Mouse (Mus musculus) layer of hippocampus, postnatal 36 days (tissue): ENCODE measurements around the gene Prl8a2. TPM values are rescaled to one million over a fixed set of nuclear protein-coding genes. Genes with fewer than 3 reads are reported as not detected.

Experiments
- DNase-seq, 2 experiments: peaks; one replicate each; pipeline ENCODE4 v3.0.0; 2022
- total RNA-seq, 2 experiments: library from RNA; stranded (reverse); gene quantifications; 2 replicates each; pipeline ENCODE4 v1.2.3; 2021

Prl8a2 gene
- not detected for total RNA-seq

DNA sequence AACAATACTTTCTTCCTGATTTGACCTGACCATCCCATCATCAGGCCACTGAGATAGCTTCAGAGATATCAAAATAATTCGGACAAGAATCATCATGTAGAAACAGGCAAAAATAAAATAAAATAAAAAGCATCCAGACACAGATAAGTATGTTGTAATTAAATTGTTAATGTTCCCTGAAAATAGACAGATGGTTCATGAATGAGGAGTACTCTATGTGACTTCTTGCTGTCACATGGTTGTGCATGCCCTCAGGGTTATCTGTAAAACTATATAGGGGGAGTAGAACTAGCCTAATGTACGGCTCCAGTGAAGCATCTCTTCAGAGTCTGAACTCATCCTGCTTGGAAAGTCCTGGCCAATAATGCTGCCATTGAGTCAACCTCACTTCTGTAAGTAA lies at the start of gene Prl8a2:
TSS of gene Prl8a2 (plus strand) at position 301 of the 400 bp plus-strand sequence.
- DNase-seq: no peak

DNA sequence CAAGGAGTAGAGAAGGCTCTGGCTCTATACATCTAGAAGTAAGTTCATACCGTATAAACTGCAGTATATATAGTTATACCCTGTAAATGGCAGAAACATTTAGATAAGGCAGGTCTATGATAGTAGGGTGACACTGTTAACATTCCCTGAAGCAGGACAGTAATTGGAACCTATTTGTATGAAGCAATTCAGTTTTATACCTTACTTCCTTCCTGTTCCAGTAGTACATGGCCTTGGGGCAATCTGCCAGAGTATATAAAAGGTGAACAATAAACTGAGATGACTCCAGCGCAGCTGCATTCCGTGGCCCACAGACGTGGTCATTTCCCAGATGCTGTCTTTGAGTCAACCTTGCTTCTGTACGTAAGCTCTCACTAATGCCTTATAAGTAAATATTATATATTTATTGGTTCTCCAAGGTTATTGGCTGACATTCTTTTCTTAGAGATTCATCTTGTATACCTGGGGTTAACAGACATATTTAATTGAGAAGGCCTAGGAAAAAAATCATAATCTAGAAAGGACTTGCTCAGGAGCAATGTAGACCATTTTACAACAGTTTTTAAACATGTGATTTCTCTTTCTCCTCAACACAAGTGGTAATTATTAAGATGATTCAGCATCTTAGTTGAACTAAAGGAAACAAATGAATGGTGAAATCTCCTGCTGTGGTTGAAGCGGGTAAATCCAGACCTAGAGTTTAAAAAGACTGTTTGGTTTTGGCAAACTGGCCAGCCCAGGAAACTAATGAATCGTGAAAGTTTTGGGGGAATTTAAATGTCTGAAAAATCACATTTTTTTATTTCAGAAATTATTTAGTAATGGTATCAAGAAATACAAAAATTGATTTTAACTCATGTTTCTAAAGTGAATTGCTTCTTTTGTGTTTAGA lies 32.9 kb upstream of the Prl8a2 start, which contains the start of gene Prl6a1:
TSS of gene Prl6a1 (plus strand) at position 294 of the 892 bp plus-strand sequence.
- DNase-seq: no peak

DNA sequence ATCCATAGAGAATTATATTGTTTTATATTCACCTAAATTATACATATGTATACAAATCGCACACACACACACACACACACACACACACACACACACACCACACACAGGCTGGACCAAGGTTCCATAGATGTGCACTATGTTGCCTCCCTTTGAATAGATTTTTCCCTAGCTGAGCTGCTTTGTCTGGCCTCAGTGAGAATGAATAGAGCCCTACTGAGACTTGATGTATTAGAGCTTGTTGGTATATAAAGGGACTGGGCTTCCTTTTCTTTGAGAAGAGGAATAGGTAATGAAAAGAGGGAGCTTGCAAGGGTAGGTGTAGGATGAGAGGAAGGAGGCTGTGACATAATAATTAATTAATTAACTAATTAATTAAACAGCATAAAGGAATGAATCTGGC lies 10.5 kb upstream of the Prl8a2 start:
- no peak for DNase-seq

DNA sequence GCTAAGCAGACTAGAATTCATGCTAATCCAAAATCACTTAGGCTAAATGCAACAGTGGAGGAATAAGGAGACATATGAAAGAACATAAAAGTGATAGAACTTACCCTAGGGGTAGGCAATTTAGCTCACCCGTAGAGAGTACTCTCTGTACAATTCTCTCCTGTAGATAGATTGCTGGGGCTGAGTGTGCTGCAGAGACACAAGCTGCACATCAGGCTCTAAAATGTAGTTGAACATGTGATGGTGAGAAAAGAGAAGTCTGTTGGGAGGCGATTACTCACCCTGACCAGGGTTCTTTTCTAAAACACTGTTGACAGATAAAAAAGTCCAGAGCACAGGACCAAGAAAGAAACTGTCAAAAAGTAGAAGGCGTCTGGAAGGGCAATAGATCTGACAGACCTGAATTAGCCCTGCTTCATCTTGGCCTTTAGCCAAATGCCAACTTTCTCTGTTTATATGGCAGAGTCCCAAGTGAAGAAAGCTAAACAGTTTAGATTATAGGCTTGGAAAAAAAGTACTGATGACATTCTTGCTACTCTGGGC lies 2.7 kb upstream of the Prl8a2 start:
- no peak for DNase-seq

DNA sequence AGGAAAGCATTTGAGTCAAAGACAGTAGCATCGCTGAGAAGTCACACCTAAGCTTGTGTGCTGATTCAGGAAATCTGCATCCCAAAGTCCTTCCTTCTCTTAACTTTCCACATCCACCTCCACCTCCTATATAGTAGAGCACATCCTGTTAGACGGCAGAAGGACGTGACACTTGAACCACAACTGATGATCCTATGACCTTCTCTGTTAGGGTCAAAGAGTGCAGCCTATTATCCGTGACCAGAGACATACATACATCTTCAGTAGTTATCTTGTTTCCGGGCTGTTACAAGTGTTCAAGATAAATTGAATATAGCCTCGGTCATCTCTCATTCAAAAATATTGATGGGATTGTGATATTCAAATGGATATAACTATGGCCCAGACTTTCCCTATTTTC lies 45.3 kb downstream of the Prl8a2 start, which contains the start of gene Prl2b1:
TSS of gene Prl2b1 (minus strand) at position 101 of the 400 bp plus-strand sequence.
- no peak for DNase-seq

DNA sequence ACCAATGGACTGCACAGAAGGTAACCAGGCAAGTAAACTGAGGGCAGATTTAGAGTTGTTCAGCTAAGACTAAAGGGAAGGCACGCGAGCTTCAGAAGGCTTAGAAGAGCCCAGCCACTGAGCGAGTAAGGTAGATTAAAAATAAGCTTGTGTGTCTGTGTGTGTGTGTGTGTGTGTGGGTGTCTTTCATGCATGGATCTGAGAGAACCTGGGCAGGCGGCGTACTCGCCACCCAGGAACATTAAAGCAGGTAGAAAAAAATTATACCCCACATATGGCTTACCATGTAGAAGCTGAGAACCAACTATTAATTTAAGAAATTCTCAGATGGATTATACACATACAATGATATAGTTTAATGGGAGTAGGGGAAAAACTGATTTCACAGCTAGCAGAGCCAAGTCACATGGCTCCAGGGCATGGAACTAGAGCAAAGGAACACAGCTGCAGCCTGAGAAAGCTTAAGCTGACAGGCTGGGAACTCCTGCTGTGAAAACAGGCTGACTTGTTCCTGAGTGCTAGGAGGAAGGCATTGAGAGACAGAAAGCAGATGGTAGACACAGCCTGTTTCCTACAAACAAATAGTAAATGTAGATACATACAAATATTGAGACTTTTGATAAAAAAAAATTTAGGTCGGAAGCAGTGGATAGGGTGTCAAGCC lies 53.7 kb downstream of the Prl8a2 start:
- no peak for DNase-seq

Other genes starting within 250 kb of the Prl8a2 start
- gene Prl3d2, start 224.0 kb upstream of the Prl8a2 start, total RNA-seq: not detected
- gene Prl3d3, start 188.9 kb upstream of the Prl8a2 start, total RNA-seq: not detected
- not detected for gene Prl3c1, start 149.0 kb upstream of the Prl8a2 start, total RNA-seq
- gene Prl3b1, start 103.8 kb upstream of the Prl8a2 start, total RNA-seq: not detected
- gene Prl3a1, start 86.2 kb upstream of the Prl8a2 start, total RNA-seq: not detected
- not detected for gene Prl6a1, start 33.0 kb upstream of the Prl8a2 start, total RNA-seq
- not detected for gene Prl2b1, start 45.2 kb downstream of the Prl8a2 start, total RNA-seq
- gene Prl8a6, start 93.0 kb downstream of the Prl8a2 start, total RNA-seq: not detected
- gene Prl8a8, start 167.5 kb downstream of the Prl8a2 start, total RNA-seq: not detected
- gene Prl8a9, start 218.9 kb downstream of the Prl8a2 start, total RNA-seq: not detected
- gene Prl8a1, start 236.5 kb downstream of the Prl8a2 start, total RNA-seq: not detected